Mouse (Mus musculus) intestine, embryonic 15.5 days (tissue): ENCODE data around the gene Tpsb2. TPM values are rescaled to one million over a fixed set of nuclear protein-coding genes. Genes with fewer than 3 reads are reported as not detected.

ENCODE experiments used
- ATAC-seq: fragments of 200-750 bp; cut with Nextera tagmentation; 2 replicates; pipeline ENCODE4 v1.8.0; 2017; ENCODE audit warnings: moderate TSS enrichment, moderate library complexity
- H3K27ac ChIP-seq: fragments of 300-500 bp; sonication (generic); 2 replicates; pipeline ENCODE4 v1.5.1; 2015; ENCODE audit warnings: mild to moderate bottlenecking, inconsistent platforms
- H3K27me3 ChIP-seq: fragments of 300-500 bp; sonication (generic); replicated peaks from 2 replicates; pipeline ENCODE4 v1.6.1; 2015; ENCODE audit warnings: inconsistent platforms
- H3K36me3 ChIP-seq: fragments of 300-500 bp; sonication (generic); 2 replicates; pipeline ENCODE4 v1.6.1; 2015; ENCODE audit warnings: inconsistent platforms
- H3K4me1 ChIP-seq: fragments of 300-500 bp; sonication (generic); replicated peaks from 2 replicates; pipeline ENCODE4 v1.6.1; 2015; ENCODE audit warnings: inconsistent platforms
- H3K4me2 ChIP-seq: fragments of 300-500 bp; sonication (generic); replicated peaks from 2 replicates; pipeline ENCODE4 v1.6.1; 2015; ENCODE audit warnings: mild to moderate bottlenecking, inconsistent platforms
- H3K4me3 ChIP-seq: fragments of 300-500 bp; sonication (generic); replicated peaks from 2 replicates; pipeline ENCODE4 v1.5.1; 2015; ENCODE audit warnings: inconsistent platforms
- H3K9ac ChIP-seq: fragments of 300-500 bp; sonication (generic); 2 replicates; pipeline ENCODE4 v1.6.1; 2015; ENCODE audit warnings: inconsistent platforms
- H3K9me3 ChIP-seq: fragments of 300-500 bp; sonication (generic); 2 replicates; pipeline ENCODE4 v1.6.1; 2016; ENCODE audit warnings: inconsistent platforms
- WGBS: fragments of 180-500 bp; shearing (Covaris S2); methylation state at CpG from one replicate; pipeline ENCODE4 v1.1.7; 2015; 5-methylcytosine and 5-hydroxymethylcytosine counted together
- polyA plus RNA-seq: library from polyadenylated mRNA; unstranded; fragments of >200 nt; fragmentation: Nextera tagmentation; extraction: Ambion mirVana; gene quantifications from 2 replicates; pipeline ENCODE4 v1.2.1, GENCODE M21; 2015

Gene Tpsb2
- 1.9 TPM in 2 replicates for polyA plus RNA-seq

DNA sequence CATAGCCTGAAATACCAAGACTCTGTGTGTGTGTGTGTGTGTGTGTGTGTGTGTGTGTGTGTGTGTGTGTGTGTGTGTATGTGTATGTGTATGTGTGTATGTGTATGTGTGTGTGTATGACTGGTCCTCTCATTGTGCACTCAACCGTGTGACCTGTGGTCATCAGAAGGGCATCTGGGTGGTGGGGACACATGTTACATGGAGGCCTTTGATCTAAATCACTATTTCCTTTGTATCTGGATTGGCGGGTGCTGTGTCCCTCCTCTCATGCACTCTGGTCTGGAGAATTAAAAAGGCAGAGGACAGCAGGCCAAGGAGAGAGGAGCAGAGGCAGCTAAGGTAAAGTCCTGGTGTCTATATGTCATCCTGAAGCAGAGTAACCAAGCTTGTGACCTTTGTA lies at the start of gene Tpsb2:
TSS of gene Tpsb2 (plus strand) at position 301 of the 400 bp plus-strand sequence.
- H3K4me2 ChIP-seq = no peak within 1 kb of the TSS
- no peak within 1 kb of the TSS for H3K4me3 ChIP-seq
- H3K27ac ChIP-seq = no peak within 1 kb of the TSS
- 0 out of 2 replicates have a peak, but pooled peaks cover 3% of the 10 kb centered on the region for H3K27me3 ChIP-seq
- no peaks in the 10 kb centered on the region for H3K36me3 ChIP-seq
- H3K9me3 ChIP-seq = no peaks in the 10 kb centered on the region
- 82% methylated on average over 2 of the region's 2 CpGs for WGBS
- no peak for ATAC-seq
- H3K9ac ChIP-seq = no peak within 1 kb of the TSS
- H3K4me1 ChIP-seq = 0 out of 2 replicates have a peak, but pooled peaks cover 2% of the 10 kb centered on the region

DNA sequence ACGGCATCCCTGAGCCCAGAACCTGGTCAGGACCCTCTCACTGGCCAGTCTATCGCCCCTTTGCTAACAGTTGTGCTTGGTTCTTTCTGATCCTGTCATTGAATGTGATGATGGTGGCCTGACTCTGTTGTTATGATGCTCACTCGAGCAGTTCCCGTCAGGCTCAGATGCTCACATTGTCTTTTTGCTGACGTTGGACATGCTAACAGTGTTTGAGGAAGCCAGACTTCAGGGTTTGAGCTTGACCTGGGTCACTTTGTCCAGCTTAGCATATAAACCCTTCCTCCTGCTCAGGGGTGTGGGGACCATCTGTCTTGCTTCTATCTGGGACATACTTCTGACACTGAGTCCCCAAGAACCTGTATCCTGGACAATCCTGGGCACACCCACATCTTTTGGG lies 47.8 kb upstream of the Tpsb2 start, which contains the start of gene Prss29:
TSS of gene Prss29 (plus strand) at position 301 of the 400 bp plus-strand sequence.
- H3K4me1 ChIP-seq = no peaks in the 10 kb centered on the region
- no peak within 1 kb of the TSS for H3K4me2 ChIP-seq
- H3K9ac ChIP-seq = no peak within 1 kb of the TSS
- H3K27me3 ChIP-seq = no peaks in the 10 kb centered on the region
- H3K27ac ChIP-seq = no peak within 1 kb of the TSS
- WGBS = 78% methylated on average over 5 of the region's 5 CpGs
- no peaks in the 10 kb centered on the region for H3K9me3 ChIP-seq
- no peaks in the 10 kb centered on the region for H3K36me3 ChIP-seq
- H3K4me3 ChIP-seq = no peak within 1 kb of the TSS
- no peak for ATAC-seq

DNA sequence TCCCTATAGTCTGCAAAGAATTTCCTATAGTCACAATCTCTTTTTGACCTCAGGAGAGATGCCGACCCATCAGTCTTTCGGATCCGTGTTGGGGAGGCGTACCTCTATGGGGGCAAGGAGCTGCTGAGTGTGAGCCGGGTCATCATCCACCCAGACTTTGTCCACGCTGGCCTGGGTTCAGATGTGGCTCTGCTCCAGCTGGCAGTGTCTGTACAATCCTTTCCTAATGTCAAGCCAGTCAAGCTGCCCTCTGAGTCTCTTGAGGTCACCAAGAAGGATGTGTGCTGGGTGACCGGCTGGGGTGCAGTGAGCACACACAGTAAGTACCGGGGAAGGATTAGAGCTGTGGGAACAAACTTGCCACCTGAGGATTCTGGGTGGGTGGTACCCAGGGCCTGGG lies 45.3 kb upstream of the Tpsb2 start:
- 91% methylated on average over 8 of the region's 8 CpGs for WGBS
- no peak overlapping the region for H3K4me3 ChIP-seq
- no peak for ATAC-seq

DNA sequence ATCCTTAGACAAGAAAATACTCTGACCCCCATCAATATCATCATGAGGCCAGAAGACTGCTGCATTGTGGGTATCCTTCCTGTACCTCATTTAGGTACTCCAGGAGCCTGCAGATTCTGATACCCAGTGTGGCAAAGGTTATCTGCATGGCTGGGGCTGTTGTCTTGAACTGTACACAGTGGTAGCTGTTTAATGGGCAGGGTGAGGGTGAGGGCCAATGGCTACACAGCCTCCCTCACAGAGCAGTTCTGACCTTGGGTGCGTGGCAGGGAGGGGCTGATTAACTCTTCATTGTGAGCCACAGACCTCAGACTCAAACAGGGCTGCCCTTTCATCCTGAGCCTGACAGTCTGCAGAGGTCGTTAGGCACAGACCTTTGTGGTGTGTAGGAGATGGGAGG lies 43.2 kb upstream of the Tpsb2 start:
- H3K4me3 ChIP-seq = no peak overlapping the region
- no peaks in the 10 kb centered on the region for H3K9me3 ChIP-seq
- WGBS = 14% methylated on average over 2 of the region's 2 CpGs
- no peak for ATAC-seq
- H3K27ac ChIP-seq = no peak overlapping the region
- H3K36me3 ChIP-seq = no peaks in the 10 kb centered on the region
- no peak overlapping the region for H3K9ac ChIP-seq
- no peaks in the 10 kb centered on the region for H3K27me3 ChIP-seq
- H3K4me1 ChIP-seq = no peaks in the 10 kb centered on the region
- no peak overlapping the region for H3K4me2 ChIP-seq

More for the DNA sequence above, 45.3 kb upstream of the Tpsb2 start:
- no peak overlapping the region for H3K4me2 ChIP-seq
- no peak overlapping the region for H3K9ac ChIP-seq
- H3K9me3 ChIP-seq = no peaks in the 10 kb centered on the region
- H3K27ac ChIP-seq = no peak overlapping the region
- H3K27me3 ChIP-seq = no peaks in the 10 kb centered on the region
- no peaks in the 10 kb centered on the region for H3K36me3 ChIP-seq
- no peaks in the 10 kb centered on the region for H3K4me1 ChIP-seq

DNA sequence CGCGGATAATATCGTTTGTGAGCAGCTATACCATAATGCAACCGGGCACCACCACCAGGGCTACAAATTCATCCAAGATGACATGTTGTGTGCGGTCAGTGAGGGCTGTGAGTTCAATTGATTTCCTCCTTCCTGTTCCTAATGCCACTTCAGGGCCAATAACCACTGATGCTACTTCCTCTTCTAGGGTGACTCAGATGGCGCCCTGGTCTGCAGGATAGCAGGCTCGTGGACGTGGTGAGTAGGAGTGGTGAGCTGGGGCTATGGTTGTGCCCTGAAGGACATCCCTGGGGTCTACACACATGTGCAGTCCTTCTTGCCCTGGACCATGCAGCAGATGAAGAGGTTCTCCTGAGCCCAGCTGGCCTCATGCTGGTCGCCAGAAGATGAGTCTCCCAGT lies 33.8 kb upstream of the Tpsb2 start:
- Histone ChIP-seq H3K9ac (no peak overlapping the region), H3K27ac (no peak overlapping the region), H3K36me3 (no peaks in the 10 kb centered on the region), H3K4me3 (no peak overlapping the region), H3K4me1 (no peaks in the 10 kb centered on the region), H3K4me2 (no peak overlapping the region), H3K9me3 (no peaks in the 10 kb centered on the region), H3K27me3 (peaks cover 4% of the 10 kb centered on the region; the same call in 1 of the 2 replicates)
- WGBS = 66% methylated on average over 9 of the region's 9 CpGs
- ATAC-seq = no peak

DNA sequence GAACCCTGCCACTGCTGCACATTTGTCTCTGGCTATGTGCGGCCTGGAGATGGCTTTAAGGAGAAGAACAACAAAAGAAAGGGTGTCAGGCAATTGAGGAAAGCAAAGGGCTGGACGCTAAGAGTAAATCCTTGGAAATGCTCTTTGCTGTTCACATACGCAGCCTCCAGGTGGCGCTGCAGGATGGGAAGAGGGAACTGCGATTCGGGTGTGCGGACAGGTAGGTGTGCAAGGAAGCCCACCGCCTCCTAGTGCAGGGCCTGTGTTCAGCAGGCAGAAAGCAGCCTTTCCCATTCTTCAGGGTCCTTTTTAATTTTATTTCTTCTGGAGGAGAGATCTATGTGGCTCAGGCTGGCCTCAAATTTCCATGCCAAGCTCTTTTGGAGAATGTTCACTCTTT lies 32.2 kb upstream of the Tpsb2 start:
- Histone ChIP-seq H3K27me3 (peaks cover 4% of the 10 kb centered on the region; the same call in 1 of the 2 replicates), H3K9me3 (no peaks in the 10 kb centered on the region), H3K36me3 (no peaks in the 10 kb centered on the region), H3K4me1 (no peaks in the 10 kb centered on the region), H3K4me3 (no peak overlapping the region), H3K9ac (no peak overlapping the region), H3K4me2 (no peak overlapping the region), H3K27ac (no peak overlapping the region)
- 2% methylated on average over 8 of the region's 8 CpGs for WGBS
- no peak for ATAC-seq

DNA sequence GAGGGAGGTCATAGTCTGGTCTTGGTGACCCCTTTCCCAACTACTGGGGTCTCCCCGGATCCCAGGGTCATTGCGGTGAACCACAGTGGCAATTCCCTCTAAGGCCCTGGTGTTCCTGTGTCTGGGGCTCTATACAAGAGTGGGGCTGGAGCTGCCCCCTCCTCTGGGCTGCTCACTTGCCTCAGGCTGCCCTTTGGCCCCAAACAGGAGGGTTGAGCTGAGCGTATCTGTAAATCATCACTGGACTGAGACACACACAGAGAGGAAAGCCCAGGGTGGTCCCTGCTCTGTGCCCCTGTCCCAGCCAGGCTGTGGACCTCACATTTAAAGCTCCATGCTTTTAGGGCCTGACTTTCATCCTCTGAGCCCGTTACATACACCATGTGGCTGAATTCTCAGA lies 27.9 kb upstream of the Tpsb2 start:
- no peak for ATAC-seq
- H3K36me3 ChIP-seq = no peaks in the 10 kb centered on the region
- no peak overlapping the region for H3K4me2 ChIP-seq
- H3K4me3 ChIP-seq = no peak overlapping the region
- H3K9me3 ChIP-seq = no peaks in the 10 kb centered on the region
- no peaks in the 10 kb centered on the region for H3K4me1 ChIP-seq
- WGBS = 73% methylated on average over 4 of the region's 4 CpGs
- H3K27me3 ChIP-seq = 0 out of 2 replicates have a peak, but pooled peaks cover 4% of the 10 kb centered on the region
- no peak overlapping the region for H3K9ac ChIP-seq
- no peak overlapping the region for H3K27ac ChIP-seq

DNA sequence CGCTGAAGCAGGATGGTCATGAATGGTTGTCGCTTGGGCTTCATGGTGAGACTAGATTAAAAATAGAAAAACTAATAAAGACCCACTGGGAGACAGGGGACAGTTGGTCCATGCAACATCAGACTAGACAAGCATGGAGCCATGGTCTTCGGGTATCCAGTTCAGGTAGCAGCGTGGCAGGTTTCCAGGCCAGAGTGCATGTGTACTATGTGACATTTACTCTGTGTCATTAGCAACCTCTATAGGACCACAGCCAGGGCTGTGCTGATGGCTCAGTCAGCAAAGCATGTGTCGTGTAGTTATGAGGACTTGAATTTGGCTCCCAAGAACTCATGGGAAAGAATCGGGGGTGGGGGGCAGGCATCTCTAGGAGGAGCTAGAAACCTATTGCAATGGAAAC lies 26.1 kb upstream of the Tpsb2 start:
- Histone ChIP-seq H3K27me3 (no peaks in the 10 kb centered on the region), H3K9me3 (no peaks in the 10 kb centered on the region), H3K4me3 (no peak overlapping the region), H3K27ac (no peak overlapping the region), H3K36me3 (no peaks in the 10 kb centered on the region), H3K4me1 (no peaks in the 10 kb centered on the region), H3K4me2 (no peak overlapping the region), H3K9ac (no peak overlapping the region)
- no peak for ATAC-seq
- 87% methylated on average over 6 of the region's 6 CpGs for WGBS

DNA sequence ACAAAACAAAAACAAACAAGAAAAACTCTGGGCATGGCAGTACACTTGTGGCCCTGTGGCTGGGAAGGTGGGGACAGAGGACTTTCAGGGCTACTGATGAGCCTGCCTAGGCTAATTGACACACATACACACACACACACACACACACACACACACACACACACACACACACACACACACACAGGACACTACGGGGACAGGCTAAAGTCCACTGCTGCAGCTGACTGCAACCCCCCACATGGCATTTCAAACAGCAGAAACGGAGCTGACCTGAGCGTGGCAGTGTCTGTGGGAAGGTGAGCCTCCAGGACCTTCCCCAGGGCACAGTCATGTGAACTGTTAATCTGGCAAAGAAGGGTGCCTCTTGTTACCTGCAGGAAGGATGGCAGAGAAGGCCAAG lies 24.6 kb upstream of the Tpsb2 start:
- H3K4me2 ChIP-seq = no peak overlapping the region
- H3K27ac ChIP-seq = no peak overlapping the region
- H3K9me3 ChIP-seq = no peaks in the 10 kb centered on the region
- no peaks in the 10 kb centered on the region for H3K4me1 ChIP-seq
- no peak for ATAC-seq
- H3K4me3 ChIP-seq = no peak overlapping the region
- no peaks in the 10 kb centered on the region for H3K27me3 ChIP-seq
- no peaks in the 10 kb centered on the region for H3K36me3 ChIP-seq
- WGBS = 37% methylated on average over 3 of the region's 3 CpGs
- no peak overlapping the region for H3K9ac ChIP-seq

DNA sequence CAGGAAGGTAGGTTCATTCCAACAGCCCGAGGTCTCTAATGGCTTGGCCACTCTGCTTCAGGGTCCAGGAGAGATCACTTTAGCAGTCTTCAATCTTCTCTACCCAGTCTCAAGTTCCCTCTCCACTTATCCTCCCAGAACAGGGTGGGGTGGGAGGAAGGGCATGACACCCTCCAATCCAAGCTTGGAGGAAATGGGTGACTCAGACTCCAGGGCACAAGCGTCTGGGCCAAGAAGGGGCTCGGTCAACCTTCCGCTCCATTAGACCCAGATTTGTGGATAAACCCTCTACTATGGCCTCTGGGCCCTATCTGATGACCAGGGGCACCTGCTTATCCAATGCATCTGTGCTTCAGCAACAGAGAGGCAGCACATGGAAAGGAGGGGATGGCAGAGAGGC lies 20.6 kb upstream of the Tpsb2 start, which contains the start of gene Tpsab1:
TSS of gene Tpsab1 (minus strand) at position 101 of the 400 bp plus-strand sequence.
- Histone ChIP-seq H3K4me3 (no peak within 1 kb of the TSS), H3K9me3 (no peaks in the 10 kb centered on the region), H3K4me1 (no peaks in the 10 kb centered on the region), H3K4me2 (no peak within 1 kb of the TSS), H3K9ac (no peak within 1 kb of the TSS), H3K27ac (no peak within 1 kb of the TSS), H3K36me3 (no peaks in the 10 kb centered on the region), H3K27me3 (no peaks in the 10 kb centered on the region; the same call in 1 of the 2 replicates)
- 94% methylated on average over 4 of the region's 4 CpGs for WGBS
- ATAC-seq = no peak

DNA sequence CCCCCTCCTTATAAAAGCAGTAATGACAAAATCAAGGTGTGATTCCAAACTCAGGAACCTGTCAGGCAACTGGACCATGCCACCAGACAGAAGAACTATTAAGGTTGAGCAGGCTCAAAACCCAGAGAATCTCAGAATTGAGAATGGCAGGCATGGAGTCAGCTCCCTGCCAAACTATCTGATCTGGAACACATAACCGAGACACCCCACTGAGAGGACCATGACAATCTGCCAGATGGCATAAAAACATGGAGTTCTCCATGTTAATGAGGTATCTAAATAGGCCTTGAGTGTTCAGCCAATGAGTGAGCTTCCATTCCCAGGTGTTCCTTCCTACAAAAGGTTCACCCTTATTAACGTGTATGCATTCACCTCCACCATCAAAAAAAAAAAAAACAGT lies 4.8 kb upstream of the Tpsb2 start:
- Histone ChIP-seq H3K27ac (no peak overlapping the region), H3K4me2 (no peak overlapping the region), H3K4me3 (no peak overlapping the region), H3K4me1 (no peaks in the 10 kb centered on the region), H3K9ac (no peak overlapping the region), H3K36me3 (no peaks in the 10 kb centered on the region), H3K27me3 (0 out of 2 replicates have a peak, but pooled peaks cover 5% of the 10 kb centered on the region), H3K9me3 (no peaks in the 10 kb centered on the region)
- 79% methylated on average over 2 of the region's 2 CpGs for WGBS
- ATAC-seq = no peak

DNA sequence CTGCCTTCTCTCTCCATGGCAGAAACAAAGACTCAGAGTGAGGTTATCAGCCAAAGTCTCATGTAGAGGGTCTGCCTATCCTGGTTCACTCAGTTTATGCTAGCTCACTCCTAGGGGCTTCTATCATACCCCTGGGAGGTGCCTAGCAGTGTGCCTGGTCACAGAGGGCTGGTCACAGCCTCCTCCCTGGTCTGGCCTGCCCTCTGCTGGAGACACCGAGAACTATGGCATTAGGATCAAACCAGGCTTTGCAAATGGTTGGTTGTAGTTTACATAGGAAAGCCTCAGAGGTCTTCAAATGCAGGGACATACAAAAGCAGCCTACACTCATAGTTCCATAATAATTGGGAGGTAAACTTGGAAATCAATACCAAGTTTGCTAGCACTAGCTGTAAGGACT lies 2.4 kb upstream of the Tpsb2 start:
- WGBS = 0% methylated on average over 1 of the region's 1 CpGs
- Histone ChIP-seq H3K27me3 (0 out of 2 replicates have a peak, but pooled peaks cover 5% of the 10 kb centered on the region), H3K9me3 (no peaks in the 10 kb centered on the region), H3K27ac (no peak overlapping the region), H3K9ac (no peak overlapping the region), H3K4me3 (no peak overlapping the region), H3K4me2 (no peak overlapping the region), H3K36me3 (no peaks in the 10 kb centered on the region), H3K4me1 (no peaks in the 10 kb centered on the region)
- ATAC-seq = no peak

DNA sequence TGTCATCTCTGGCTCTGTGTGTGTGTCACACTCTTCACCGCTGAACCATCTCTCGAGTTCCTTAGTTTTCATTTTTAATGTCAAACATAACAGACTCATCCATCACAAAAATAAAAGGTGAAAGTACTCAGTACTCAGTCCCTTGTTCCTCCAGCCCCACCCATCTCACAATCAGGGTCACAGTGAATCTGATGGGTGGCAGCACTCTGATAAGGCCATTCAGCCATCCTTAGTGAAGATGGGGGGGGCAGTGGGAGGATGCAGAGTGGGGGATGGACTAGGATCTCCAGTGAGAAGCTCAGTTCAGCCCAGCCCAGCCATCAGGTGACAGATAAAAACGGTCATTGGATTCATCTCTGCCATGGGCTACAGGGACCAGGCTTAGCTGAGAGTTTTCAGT lies 2.9 kb downstream of the Tpsb2 start, which contains the start of gene Tpsg1:
TSS of gene Tpsg1 (plus strand) at position 301 of the 400 bp plus-strand sequence.
- Histone ChIP-seq H3K36me3 (no peaks in the 10 kb centered on the region), H3K4me1 (peaks cover 10% of the 10 kb centered on the region), H3K4me2 (no peak within 1 kb of the TSS), H3K27ac (no peak within 1 kb of the TSS), H3K9me3 (no peaks in the 10 kb centered on the region), H3K4me3 (no peak within 1 kb of the TSS), H3K9ac (no peak within 1 kb of the TSS), H3K27me3 (no peaks in the 10 kb centered on the region)
- 78% methylated on average over 3 of the region's 3 CpGs for WGBS
- ATAC-seq = no peak
